Mouse (Mus musculus) lung, adult 18-20 months (tissue): Measurements from ENCODE around the gene Atg4a-ps.

Source experiments
- DNase-seq, 2 experiments: peaks; one replicate each; pipeline ENCODE4 v3.0.0; 2022; ENCODE audit warnings: mixed read lengths in 2 of 2

The Atg4a-ps gene

GRCm38 (mm10) chr3:103625169-103625568 lies 20.7 kb downstream of the Atg4a-ps start:
- no peak for DNase-seq

DNA sequence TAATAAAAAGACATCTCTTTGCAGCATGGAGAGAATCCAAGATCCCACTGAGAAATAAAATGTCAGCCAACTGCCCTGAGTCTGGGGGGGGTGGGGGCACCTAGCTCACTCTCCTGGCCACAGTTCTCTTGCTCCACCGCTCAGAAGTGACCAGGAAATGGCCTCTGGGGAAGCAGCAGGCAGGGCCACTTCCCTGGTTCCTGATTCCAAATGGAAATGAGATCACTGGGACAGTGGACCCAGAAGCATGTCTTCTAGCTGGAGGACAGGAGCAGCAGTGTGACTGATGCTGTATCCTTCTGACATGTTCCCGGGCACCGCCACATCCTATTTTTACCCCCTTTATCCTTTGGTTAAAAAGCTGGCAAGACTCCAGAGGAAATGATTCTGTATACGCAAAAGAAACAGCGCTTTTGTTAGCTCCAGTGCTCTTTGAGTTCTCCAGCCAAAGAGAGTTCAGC lies 21.2 kb downstream of the Atg4a-ps start:
- no peak for DNase-seq

DNA sequence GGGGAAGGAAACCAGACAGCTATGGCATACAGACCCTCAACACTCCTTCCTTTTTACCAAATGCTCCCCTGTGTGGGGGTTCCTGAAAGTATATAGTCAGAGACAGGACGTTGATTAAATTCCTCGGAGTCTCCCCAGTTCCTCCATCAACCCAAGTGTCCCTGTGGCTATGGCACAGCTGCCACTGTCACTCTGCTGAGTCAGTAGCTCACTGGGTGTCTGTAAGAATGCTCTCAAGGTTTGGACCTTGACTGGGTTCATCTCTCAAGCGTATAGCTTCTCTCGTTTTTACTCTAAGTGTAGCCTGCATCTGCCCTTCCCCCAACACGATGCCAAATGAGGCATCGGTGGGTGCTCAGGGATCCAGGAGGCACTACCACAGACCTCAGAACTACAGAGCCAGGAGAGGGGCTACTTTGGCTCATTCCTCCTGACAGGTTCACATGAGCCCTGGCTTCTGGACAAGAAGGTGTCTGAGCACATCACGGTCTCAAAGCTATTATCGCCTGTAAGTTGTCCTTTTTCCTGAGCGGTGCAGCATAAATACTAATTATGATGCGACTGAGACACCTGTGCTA lies 21.9 kb downstream of the Atg4a-ps start:
- no peak for DNase-seq

- no peak for DNase-seq
These were observed 25.8 kb downstream of the Atg4a-ps start for GRCm38 (mm10) chr3:103620101-103620500.

DNA sequence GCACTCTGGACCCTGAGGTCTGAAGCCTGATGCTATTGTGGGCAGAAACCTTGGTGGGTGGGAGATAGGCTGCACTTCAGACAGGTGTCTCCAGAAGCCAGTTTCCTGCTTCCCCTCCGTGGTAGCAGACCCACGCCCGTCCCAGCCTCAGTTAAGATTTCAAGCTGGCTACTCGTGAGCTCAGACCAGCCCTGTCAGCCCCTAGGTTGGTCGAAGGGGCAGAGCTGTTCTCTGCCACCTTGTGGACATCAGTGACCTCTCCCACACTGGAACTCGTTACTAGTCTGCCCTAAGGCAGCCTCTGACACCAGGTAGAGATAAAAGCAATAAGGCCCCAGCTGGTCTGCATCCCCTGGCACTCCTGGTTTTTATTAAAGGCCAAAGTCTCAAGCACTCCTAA lies 28.9 kb downstream of the Atg4a-ps start:
- DNase-seq = no peak

GRCm38 (mm10) chr3:103615621-103616020 lies 30.2 kb downstream of the Atg4a-ps start:
- no peak for DNase-seq

- DNase-seq = no peak
These were observed 33.1 kb downstream of the Atg4a-ps start for GRCm38 (mm10) chr3:103612636-103613355.

DNA sequence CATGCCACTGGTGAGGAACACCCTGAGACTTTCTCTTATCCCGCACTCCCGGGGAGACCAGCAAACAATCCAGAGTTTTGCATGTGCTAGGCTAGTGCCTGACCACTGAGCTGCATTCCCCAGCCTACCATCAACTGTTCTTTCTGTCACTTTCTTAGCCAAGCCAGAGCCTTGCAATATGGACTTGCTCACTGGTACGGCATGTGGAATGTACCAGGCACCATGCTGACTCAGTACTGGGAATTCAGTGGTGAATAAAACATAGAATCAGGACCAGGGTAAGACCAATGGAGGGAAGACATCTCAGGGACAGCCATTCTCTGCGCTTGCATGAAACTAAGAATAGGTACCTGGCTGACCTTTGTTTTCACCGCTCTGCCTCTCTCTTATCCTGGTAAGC lies 35.6 kb downstream of the Atg4a-ps start:
- DNase-seq = no peak

DNA sequence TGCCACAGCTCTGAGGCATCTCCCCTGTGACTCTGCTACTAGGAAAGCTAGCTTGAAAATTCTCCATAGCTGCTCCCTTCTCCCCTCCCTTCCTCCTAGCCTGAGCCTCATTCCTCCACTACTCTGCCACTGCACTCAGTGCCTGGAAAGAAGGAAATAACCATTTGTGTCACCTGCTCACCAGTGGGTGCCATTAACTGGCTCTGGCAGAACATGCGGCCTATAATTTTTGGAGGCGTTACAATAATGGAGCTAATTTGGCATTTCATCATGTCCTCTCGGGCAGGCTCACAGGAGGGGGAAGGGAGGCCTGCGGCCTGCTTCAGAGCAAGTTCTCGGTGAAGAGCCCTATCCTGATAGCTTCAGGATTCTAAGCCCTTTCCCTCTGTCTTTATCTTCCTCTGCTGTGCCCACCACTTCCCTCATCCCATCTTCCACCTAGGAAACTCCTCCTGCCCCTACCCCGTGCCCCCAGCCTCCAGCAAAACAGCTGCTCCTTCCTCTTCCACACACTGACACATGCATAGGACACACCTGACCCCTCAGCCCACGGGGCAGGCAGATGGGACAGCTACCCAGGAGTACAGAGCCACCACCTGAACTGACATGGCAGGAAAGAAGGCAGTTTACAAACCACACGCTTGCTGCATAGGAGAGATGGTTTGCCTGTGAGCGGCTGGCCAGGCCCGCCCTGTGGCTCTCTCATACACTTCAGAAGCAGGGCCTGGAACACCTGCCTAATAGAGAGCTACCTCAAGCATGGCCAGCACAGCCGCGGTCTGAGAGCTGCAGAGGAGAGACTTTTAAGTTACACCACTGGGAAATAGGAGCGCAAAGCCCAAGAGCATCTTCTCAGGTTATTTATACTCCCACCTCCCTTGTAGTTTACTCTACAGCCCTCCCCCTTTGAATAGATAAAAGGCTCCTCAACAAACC lies 38.9 kb downstream of the Atg4a-ps start:
- DNase-seq = no peak

- DNase-seq = no peak
These were observed 39.7 kb downstream of the Atg4a-ps start for GRCm38 (mm10) chr3:103606045-103606597.

- no peak for DNase-seq
These were observed 44.3 kb downstream of the Atg4a-ps start for GRCm38 (mm10) chr3:103601561-103601960.

DNA sequence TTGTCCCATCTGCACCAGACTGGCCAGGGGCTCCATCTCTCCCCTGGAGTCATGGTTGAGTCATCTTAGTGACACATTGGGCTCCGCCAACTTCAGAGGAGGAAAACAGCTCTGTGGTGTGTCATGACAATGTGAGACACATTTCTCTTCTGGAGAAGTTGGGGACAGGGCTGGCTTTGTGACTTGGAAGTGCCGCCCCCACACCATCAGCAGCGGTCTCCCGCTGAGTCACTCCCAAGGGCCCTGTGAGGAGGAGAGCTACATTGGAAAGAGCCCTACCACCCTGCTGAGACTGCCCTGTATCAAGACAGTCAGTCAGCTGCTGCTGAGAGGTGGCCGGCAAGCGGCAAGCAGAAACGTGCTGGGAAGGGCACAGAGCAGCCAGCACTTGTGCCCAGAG lies 44.9 kb downstream of the Atg4a-ps start:
- DNase-seq = no peak

- no peak for DNase-seq
These were observed 48.3 kb downstream of the Atg4a-ps start for GRCm38 (mm10) chr3:103597586-103597985.

- peak; percentile 26 to 44 for DNase-seq
These were observed 50.5 kb downstream of the Atg4a-ps start for GRCm38 (mm10) chr3:103595271-103595810.
